Comparison of ENCODE assay signal across 9 mouse cellular contexts in the genomic region with DNA sequence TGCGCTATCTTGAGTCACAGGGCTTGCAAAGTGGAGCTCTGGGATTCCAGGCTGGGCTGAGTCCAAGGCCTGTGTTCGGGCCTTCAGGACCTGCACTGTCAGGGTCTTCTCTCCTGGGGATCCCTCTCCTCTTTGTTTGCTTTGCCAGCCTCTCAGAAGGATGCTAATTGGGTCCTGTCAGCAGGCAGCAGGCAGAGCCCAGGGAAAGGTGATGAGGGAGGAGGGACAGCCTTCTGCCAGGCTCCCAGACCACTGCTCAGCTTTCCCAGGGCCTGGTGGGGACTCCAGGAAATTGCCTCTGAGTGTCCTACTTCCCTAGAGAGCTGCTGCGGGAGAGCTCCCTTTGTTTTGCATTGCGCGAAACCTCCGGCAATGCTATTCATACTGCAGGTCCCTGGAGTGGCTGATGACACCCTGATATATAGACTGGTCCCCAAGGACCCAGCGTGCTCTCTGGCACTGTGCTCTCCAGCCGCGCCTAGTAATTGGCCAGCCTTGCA.
DNase-seq lines count a peak whose midpoint lies in the region; ATAC-seq lines count a peak whose summit lies in the region.
"Had no signal": no experiment of that assay in that cellular context is flagged by ENCODE, and none has a peak within 500 bp of the region (broad histone marks: within the 10 kb centered on the region; RNA-seq: fewer than 3 reads in every experiment).

No protein-coding gene starts in this region.

- H3K9me3 ChIP-seq in kidney, embryonic 14.5 days (ENCODE audit: control insufficient read depth, low read length) = no peaks in the 10 kb centered on the region
- no peaks in the 10 kb centered on the region for H3K9me3 ChIP-seq in embryonic facial prominence, embryonic 11.5 days (replicated peaks; ENCODE audit: control insufficient read depth, low read length)
- no peaks in the 10 kb centered on the region for H3K9me3 ChIP-seq in heart, embryonic 15.5 days (replicated peaks)
- no peaks in the 10 kb centered on the region for H3K9me3 ChIP-seq in midbrain, embryonic 16.5 days (replicated peaks; ENCODE audit: control insufficient read depth, low read length, poor library complexity, severe bottlenecking)
- H3K9me3 ChIP-seq: G1E had no signal

- H3K27me3 ChIP-seq in kidney, embryonic 14.5 days (ENCODE audit: control insufficient read depth, insufficient read depth, low read length) = 0 out of 2 replicates have a peak, but pooled peaks cover 4% of the 10 kb centered on the region
- H3K27me3 ChIP-seq in embryonic facial prominence, embryonic 11.5 days (ENCODE audit: control insufficient read depth, insufficient read depth, low read length) = no peaks in the 10 kb centered on the region
- H3K27me3 ChIP-seq in heart, embryonic 15.5 days = peaks cover 80% of the 10 kb centered on the region
- H3K27me3 ChIP-seq in midbrain, embryonic 16.5 days (ENCODE audit: control insufficient read depth, insufficient read depth, low read depth, low read length) = no peaks in the 10 kb centered on the region; the same call in none of the 2 replicates

- no peak overlapping the region for H3K27ac ChIP-seq in kidney, embryonic 14.5 days (ENCODE audit: low read depth, low read length)
- no peak overlapping the region for H3K27ac ChIP-seq in embryonic facial prominence, embryonic 11.5 days (replicated peaks; ENCODE audit: low read depth, low read length)
- H3K27ac ChIP-seq in heart, embryonic 15.5 days = no peak overlapping the region
- H3K27ac ChIP-seq in midbrain, embryonic 16.5 days (ENCODE audit: low read length) = peak overlapping the region; percentile 33; the same call in 1 of the 2 replicates

- peak; percentile 5 for DNase-seq in kidney, adult 11 months
- DNase-seq in embryonic facial prominence, embryonic 11.5 days (ENCODE audit: low spot score) = no peak
- DNase-seq in ovary, postnatal 10 days (ENCODE audit: low spot score) = no peak
- no peak for DNase-seq in layer of hippocampus, postnatal 36 days
- DNase-seq in right cerebral cortex, postnatal 4 days = no peak

- H3K4me2 ChIP-seq in kidney, embryonic 14.5 days (replicated peaks; ENCODE audit: low read depth, low read length) = no peak overlapping the region
- peak overlapping the region; percentile 21 for H3K4me2 ChIP-seq in embryonic facial prominence, embryonic 11.5 days (ENCODE audit: low read depth, low read length)
- peak overlapping the region; percentile 55 for H3K4me2 ChIP-seq in heart, embryonic 15.5 days
- no peak overlapping the region for H3K4me2 ChIP-seq in midbrain, embryonic 16.5 days (ENCODE audit: low read length)

- no peak overlapping the region for H3K9ac ChIP-seq in kidney, embryonic 14.5 days (ENCODE audit: low read depth, low read length)
- H3K9ac ChIP-seq in embryonic facial prominence, embryonic 11.5 days (replicated peaks; ENCODE audit: low read length) = no peak overlapping the region
- no peak overlapping the region for H3K9ac ChIP-seq in heart, embryonic 15.5 days
- H3K9ac ChIP-seq in midbrain, embryonic 16.5 days (ENCODE audit: low read depth, low read length) = no peak overlapping the region

- WGBS in kidney, embryonic 14.5 days = 19% methylated on average over 9 of the region's 9 CpGs
- 6% methylated on average over 9 of the region's 9 CpGs for WGBS in embryonic facial prominence, embryonic 11.5 days
- WGBS in heart, embryonic 15.5 days = 32% methylated on average over 9 of the region's 9 CpGs
- 16% methylated on average over 9 of the region's 9 CpGs for WGBS in midbrain, embryonic 16.5 days

- H3K36me3 ChIP-seq in kidney, embryonic 14.5 days (ENCODE audit: control insufficient read depth, insufficient read depth, low read length) = no peaks in the 10 kb centered on the region
- no peaks in the 10 kb centered on the region for H3K36me3 ChIP-seq in embryonic facial prominence, embryonic 11.5 days (replicated peaks; ENCODE audit: control insufficient read depth, insufficient read depth, low read depth, low read length)
- H3K36me3 ChIP-seq in heart, embryonic 15.5 days = no peaks in the 10 kb centered on the region
- no peaks in the 10 kb centered on the region for H3K36me3 ChIP-seq in midbrain, embryonic 16.5 days (ENCODE audit: control insufficient read depth, insufficient read depth, low read length)
- H3K36me3 ChIP-seq: G1E had no signal

- H3K4me1 ChIP-seq in kidney, embryonic 14.5 days (ENCODE audit: control insufficient read depth, insufficient read depth, low read length) = peaks cover 22% of the 10 kb centered on the region
- H3K4me1 ChIP-seq in embryonic facial prominence, embryonic 11.5 days (ENCODE audit: control insufficient read depth, insufficient read depth, low read length) = peaks cover 8% of the 10 kb centered on the region
- H3K4me1 ChIP-seq in heart, embryonic 15.5 days (replicated peaks) = peaks cover 22% of the 10 kb centered on the region
- peaks cover 21% of the 10 kb centered on the region for H3K4me1 ChIP-seq in midbrain, embryonic 16.5 days (ENCODE audit: control insufficient read depth, insufficient read depth, low read length)

- no peak for ATAC-seq in kidney, embryonic 14.5 days (ENCODE audit: low FRiP score, low TSS enrichment)
- ATAC-seq in embryonic facial prominence, embryonic 11.5 days (replicated peaks; ENCODE audit: insufficient number of reproducible peaks, low FRiP score, low TSS enrichment, low read depth) = peak; percentile 35; the same call in 1 of the 2 replicates
- ATAC-seq in heart, embryonic 15.5 days (replicated peaks; ENCODE audit: insufficient number of reproducible peaks, insufficient read depth, low FRiP score, low read depth) = no peak
- peak; percentile 25; the same call in 1 of the 2 replicates for ATAC-seq in midbrain, embryonic 16.5 days

- no peak overlapping the region for H3K4me3 ChIP-seq in kidney, embryonic 14.5 days (ENCODE audit: low read length)
- no peak overlapping the region for H3K4me3 ChIP-seq in embryonic facial prominence, embryonic 11.5 days (ENCODE audit: low read depth, low read length)
- H3K4me3 ChIP-seq in heart, embryonic 15.5 days = no peak overlapping the region
- no peak overlapping the region for H3K4me3 ChIP-seq in midbrain, embryonic 16.5 days (ENCODE audit: low read depth, low read length)

Comparison
In these comparisons a context has a peak if more than half of its experiments do, and no peak if none do; other contexts are left out.
1. ATAC-seq: peak in embryonic facial prominence, embryonic 11.5 days (single experiment) and midbrain, embryonic 16.5 days (single experiment); none in kidney, embryonic 14.5 days (single experiment) and heart, embryonic 15.5 days (single experiment).
2. H3K4me2 ChIP-seq: peak in embryonic facial prominence, embryonic 11.5 days (single experiment) and heart, embryonic 15.5 days (single experiment); none in kidney, embryonic 14.5 days (single experiment) and midbrain, embryonic 16.5 days (single experiment).